Mouse (Mus musculus) 3134 (cell line): ENCODE measurements around the gene Cfap99.

Source experiments
- DNase-seq: peaks from one replicate; pipeline ENCODE4 v3.0.0-alpha.2; 2011; ENCODE audit warnings: low spot score; ENCODE audit not compliant: insufficient read length; ENCODE audit errors: extremely low read depth

Cfap99 gene

DNA sequence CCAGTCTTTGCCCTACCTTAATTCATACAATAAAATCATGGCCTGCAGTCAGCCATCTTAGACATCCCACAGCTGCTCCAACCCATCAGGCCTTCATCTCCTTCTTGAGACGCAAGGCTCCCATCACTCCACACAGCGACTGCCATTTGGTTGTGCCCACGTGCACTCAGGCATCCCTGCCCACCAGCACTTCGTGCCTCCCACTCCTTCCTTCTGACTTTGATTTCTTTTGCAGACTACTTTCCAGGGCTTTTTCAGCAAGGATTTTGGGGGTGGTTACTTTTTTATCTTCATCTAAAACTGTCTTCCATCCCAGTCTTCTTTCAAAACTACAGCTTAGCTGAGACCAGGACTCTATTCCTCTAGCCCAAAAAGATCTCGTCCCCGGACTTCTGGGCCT lies 11.7 kb upstream of the Cfap99 start:
- DNase-seq: no peak

DNA sequence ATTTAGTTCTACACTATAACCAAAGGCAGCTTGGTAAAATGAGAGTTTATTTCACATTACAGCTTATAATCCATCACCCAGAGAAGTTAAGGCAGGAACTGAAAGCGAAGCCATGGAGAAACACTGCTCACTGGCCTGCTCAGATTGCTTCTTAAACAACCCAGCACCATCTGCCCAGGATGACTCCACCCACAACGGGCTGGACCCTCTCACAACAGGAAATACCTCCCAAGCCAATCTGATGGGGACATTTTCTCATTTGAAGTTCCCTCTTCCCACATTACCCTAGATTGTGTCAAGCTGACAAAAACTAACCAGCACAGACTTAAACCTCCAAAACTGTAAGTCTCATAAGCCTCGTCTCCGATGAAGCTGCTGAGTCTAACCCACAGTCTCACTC lies 10.3 kb upstream of the Cfap99 start:
- DNase-seq: no peak

DNA sequence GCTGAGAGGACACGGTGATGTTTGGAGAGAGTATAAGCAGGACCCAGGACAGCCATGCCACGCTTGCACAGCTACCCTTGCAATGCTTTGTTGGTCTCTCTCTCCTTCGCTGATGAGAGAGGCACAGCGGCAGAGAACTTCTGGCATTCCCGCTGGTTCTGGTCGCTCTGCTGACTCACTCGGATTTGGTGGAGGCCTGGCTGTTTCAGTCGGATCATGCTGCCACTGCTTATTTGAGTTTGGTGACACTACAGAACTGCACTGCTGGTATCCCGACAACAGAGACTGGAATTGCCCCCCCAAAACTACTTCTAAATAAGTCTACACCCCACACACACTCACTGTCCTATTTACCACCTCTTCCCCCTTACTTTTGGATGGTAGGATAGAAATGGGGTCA lies 9.2 kb upstream of the Cfap99 start:
- no peak for DNase-seq

GRCm38 (mm10) chr5:34280976-34281375 lies 7.4 kb upstream of the Cfap99 start:
- no peak for DNase-seq

DNA sequence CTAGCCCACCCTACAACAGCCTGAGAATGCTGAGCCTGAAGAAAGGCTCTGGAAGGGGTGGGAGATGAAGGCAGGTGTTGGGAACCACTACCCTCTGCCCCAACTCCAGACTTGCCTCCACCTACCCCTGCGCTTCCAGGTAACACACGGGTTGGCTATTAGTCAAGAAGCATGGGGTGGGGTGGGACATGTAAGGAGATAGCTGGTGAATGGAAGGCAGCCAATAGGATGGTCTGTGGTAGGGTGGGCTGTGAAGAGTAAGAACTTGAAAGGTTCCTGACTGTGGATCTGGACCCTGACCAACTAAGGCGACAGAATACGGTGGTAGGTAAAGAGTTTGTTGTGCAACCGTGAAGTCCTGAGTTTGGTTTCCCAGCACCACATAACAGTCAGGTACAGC lies 5.0 kb upstream of the Cfap99 start:
- DNase-seq: no peak

DNA sequence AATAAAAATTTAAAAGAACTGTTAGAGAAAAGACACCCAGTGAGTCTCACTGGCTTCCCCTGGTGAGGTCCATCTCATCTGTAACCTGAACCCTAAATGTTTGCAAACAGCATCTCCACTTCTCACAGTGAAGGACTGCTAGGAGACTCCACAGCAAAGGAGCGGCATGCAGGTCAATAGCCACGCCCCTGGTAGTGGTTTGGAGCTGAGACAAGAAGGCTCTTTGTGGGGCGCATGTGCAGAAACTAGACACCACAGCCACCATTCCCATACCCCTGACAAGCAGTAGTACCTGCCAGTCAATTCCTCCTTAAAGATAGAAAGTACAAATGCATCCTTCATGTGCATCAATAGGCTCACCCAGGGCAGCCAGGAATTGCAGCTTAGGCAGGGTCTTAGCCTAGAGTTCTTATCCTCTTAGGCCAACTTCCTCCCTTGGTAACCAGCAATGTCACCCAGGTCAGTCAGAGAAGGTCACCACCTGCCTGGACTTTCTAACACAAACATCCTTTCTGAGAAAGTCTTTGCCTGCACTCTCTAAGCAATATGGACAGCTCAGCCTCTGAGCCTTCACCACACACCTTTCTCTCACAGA lies 4.1 kb upstream of the Cfap99 start:
- DNase-seq: no peak

- DNase-seq: no peak
These were observed 3.1 kb upstream of the Cfap99 start for GRCm38 (mm10) chr5:34285285-34285684.

DNA sequence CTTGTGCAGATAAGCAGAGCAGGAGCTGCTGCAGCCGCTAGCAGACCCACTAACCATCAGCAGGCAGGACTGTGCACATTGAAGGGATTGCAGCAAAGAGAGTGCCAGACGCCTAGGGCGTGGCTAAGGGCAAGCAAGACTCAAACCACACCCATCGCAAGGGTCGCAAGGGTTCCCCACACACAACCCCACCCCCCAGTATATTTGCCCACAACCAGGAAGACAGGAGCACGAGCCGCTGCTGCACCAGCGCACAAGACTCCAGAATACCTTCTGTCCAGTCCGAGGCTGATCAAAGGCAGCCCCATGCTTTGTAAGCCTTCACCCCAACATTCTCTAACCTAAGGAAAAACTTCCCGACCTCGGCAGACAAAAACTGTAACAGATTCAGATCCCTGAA lies 1.9 kb upstream of the Cfap99 start:
- no peak for DNase-seq

DNA sequence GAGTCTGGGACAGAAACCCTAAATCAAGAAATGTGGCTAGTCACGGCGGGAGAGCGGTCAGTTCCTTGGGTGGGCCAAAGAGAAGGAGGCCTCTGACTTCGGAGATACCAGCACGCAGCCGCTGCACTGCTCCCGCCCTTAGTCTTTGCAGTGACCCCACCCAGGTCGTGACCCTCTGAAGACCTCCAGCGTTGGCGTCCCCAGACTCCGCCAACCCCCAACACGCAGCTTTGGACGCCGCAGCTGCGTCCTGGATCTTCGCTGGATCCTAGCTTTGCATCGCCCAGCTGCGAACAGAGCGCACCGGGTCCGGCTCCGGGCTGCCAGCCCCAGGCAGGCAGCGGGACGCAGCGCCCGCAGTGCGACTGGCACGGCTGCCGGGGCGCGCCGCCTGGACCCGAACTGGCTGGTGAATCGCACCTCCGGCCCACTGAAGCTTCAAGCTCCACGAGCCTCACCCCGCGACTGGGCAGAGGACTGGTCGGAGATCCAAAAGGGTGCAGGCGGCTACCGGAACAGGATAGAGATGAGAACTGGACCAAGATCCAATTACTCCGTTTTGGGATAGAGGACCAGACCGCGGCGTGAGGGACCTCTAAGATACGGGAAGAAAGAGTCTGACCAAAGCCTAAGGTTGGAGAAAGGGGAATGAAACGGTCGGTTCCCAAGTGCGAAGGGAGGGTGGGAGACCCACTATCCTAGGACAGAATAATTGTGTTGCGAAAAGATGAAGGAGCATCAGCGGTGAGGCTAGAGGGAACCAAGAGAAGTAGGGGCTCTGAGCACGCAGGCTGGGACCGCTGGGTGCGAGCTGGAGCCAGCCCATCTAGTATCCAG lies 1.2 kb upstream of the Cfap99 start:
- DNase-seq: no peak

DNA sequence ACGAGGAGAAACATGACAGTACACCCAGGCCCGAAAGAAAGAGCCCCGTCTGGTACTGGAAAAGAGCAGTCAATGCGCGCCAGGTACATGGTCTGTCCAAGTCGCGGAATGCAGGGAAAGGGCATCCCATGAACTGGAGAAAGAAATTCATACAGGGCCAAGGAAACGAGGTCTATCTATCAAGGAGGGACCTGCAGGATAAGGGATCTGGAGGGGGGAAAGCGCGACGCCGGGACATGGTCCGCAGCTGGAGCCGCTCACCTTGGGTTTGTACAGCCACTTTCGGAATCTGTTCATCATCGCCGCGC lies 608 bp upstream of the Cfap99 start:
- DNase-seq: no peak

DNA sequence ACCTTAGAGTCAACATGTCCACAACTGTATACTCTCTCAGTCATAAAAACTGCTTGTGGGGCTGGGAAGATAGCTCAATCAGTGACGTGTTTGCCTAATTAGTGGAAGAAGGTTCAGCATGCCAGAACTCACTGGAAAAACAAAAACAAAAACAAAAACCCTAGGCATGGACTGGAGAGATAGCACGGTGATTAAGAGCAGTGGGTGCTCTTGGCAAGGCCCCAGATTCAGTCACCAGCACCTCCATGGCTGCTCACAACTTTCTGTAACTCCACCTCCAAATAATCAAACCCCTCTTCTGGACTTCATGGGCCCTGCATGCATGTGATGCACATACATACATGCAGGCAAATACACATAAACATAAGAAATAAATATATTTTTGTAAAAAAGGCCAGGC lies 886 bp downstream of the Cfap99 start:
- DNase-seq: no peak

DNA sequence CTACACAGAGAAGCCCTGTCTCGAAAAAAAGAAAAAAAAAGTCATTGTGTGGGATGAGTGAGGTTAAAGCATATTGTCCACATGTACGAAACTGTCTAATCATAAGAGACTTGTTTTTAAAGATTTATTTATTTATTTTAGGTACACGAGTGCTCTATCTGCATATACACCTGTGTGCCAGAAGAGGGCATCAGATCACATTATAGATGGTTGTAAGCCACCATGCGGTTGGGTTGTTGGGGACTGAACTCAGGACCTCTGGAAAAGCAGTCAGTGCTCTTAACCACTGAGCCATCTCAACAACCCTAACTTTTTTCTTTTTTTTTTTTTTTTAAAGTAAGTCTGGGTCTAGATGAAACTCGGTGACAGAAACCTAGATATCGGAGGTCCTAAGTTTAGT lies 5.0 kb downstream of the Cfap99 start:
- DNase-seq: no peak

DNA sequence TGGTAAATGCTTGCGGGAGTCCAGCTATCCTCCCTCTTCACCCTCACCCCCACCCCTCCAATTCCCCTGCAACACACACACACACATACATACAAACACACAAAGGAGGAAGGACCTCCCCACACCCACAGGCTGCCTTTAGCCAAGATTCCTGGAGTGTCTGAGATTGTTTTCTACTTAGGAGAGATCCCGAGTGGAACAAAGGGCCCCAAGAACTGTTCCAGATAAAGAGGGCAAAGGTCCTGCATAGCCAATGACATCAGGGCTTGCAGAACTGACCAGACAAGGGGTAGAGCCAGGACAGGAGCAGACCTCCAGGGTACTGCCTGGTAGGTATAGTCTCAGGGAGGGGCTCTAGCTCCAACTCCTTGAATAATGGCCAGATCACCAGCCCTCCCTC lies 6.3 kb downstream of the Cfap99 start:
- no peak for DNase-seq

DNA sequence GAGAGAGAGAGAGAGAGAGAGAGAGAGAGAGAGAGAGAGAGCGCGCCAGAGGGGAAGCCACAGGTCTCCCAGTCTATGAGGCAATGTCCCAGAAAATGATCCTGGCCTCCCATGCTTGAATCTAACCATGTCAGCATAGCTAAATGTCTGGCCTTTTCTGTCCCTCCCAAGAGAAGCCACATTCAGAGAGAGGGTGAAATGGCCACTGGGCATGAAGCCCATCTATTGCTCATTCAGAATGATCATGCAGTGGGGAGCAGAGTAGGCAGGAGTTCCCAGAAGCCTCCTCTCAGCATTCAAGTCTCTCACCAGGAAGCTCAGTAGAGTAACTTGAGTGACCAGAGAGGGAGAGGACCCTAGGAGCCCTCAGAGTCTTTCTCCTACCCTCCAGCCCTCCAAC lies 6.7 kb downstream of the Cfap99 start:
- no peak for DNase-seq

DNA sequence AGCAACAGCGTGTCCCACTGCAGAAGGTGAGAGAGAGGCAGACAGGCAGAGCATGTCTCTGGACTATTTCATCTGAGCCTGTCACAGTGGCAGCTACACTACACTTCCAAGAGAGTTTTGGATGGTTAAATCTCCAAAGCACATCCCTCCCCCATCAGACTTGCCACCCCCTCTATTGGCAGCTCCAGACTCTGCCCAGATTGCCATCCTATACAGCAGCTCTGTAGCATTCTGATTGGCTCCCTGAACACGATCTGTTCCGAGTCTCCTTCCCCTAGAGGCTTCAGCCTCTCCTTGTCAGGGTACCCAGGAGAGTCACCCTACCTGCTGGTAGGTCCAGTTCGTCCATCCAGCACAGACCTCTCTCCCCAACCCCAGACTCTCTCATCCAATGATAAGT lies 9.7 kb downstream of the Cfap99 start:
- no peak for DNase-seq

DNA sequence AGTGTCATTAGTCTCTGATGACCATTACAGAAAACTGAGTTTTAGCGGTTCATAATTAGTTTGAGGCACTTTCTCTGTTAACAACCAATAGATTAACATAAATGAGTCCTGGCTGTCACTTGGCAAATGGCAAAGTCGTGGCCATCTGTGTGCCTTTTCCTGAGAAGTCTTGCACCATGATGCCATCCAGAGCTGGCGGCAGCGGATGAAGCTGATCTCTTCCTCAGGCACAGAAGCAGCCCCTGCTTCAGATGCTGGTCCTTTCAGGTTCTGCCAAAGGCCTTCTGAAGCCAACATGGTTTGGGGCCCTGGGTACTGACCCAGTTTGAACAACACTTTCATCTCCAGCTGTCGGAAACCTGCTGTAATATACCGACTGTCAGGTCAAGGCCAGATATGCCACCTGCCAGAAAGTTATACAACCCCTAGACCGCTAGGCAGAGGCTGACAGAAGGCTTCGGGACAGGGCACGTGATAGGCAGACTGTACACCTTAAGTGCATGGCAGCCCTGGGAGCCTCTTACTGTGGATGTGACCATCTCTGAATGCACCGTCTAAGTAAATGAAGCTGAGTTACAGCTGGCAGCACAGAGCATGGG lies 10.6 kb downstream of the Cfap99 start:
- no peak for DNase-seq

GRCm38 (mm10) chr5:34302377-34302776 lies 14.0 kb downstream of the Cfap99 start:
- DNase-seq: no peak

DNA sequence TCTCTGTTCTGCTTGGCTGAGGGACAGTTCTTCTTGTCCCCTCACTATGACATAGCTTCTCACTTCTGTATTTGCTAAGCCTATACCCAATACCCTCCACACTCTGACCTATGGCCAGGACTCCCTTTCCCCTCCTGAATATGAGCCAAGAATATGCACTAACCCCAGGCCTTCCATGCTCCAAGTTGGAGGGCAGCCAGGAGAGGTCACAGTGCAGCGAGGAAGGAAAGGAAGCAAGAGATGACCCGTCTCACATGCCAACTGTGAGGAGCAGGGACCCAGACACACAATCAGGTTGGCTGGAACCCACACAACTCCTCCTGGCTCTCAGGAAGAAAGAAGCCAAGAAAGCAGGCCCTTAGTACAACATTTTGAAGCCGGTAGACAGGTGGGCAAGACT lies 20.6 kb downstream of the Cfap99 start:
- DNase-seq: no peak

GRCm38 (mm10) chr5:34319491-34320034 lies 31.2 kb downstream of the Cfap99 start:
- no peak for DNase-seq

DNA sequence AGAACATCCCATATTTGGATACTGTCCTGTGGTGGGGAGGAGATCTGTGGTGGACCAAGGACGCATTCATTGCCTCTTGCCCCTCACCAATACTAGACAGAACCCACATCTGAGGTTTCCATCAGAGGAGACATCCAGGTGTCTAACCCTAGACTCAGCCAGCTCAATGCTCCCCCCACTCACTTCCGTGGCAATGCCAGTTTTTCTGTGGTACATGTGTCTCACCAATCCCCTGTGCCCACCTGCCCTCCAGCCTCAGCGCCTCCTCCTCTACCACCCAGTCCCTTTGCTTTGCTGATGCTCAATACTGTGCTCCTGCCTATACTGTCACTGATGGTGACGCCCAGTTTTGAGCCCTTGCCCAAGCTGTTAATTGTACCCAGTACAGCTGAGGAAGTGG lies 32.8 kb downstream of the Cfap99 start:
- no peak for DNase-seq

GRCm38 (mm10) chr5:34325286-34325685 lies 36.9 kb downstream of the Cfap99 start:
- no peak for DNase-seq

- peak; percentile 60 for DNase-seq
These were observed 37.9 kb downstream of the Cfap99 start for GRCm38 (mm10) chr5:34326249-34326691.
